Mouse (Mus musculus) forelimb bud, embryonic 11.5 days (tissue): ENCODE measurements around the gene Slc38a5.
"Not testable (repeated sequence)": the region's sequence is repeated elsewhere in the genome, so short reads cannot be mapped to it uniquely, and the experiment has no call there.

ENCODE experiments used
- DNase-seq: peaks from one replicate; pipeline ENCODE4 v3.0.0-alpha.2; 2012; ENCODE audit warnings: low read depth, low spot score

Slc38a5 gene

GRCm38 (mm10) chrX:8314905-8315304 lies 44.0 kb downstream of the Slc38a5 start:
- not testable (repeated sequence) for DNase-seq

DNA sequence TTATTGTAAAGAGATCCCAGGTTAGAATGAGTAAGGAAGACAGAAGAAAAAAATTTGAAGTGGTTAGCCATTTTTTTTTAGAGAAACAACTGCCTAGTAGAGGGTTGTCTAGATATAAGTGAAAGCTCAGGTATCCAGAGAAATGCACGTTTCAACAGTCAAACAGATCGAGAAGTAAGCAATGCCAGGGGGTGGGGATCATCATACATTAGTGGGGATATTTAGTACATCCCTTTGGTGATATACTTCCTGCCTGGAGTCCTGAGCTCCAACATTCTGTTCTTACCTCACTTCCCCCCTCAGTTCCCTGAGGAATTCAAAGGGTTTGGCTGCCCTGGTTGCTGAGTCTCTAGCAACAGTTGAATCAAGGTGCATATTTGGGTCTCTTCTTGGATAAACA lies 56.2 kb downstream of the Slc38a5 start, which contains the start of gene Ssxb10:
Gene Ssxb10 (plus strand): TSS at position 301 of the 400 bp plus-strand sequence.
- DNase-seq: no peak
